Mouse (Mus musculus) kidney, embryonic 14.5 days (tissue): ENCODE measurements around the gene Zfp292. TPM values are rescaled to one million over a fixed set of nuclear protein-coding genes. Genes with fewer than 3 reads are reported as not detected.
"Not testable (repeated sequence)": the region's sequence is repeated elsewhere in the genome, so short reads cannot be mapped to it uniquely, and the experiment has no call there.

Experiments
- ATAC-seq: fragments of 200-750 bp; cut with Nextera tagmentation; 2 replicates; pipeline ENCODE4 v1.8.0; 2017; ENCODE audit warnings: moderate number of reproducible peaks, mild to moderate bottlenecking, moderate TSS enrichment, moderate library complexity; ENCODE audit not compliant: low FRiP score, low TSS enrichment
- H3K27ac ChIP-seq: fragments of 300-500 bp; sonication (generic); 2 replicates; pipeline ENCODE4 v1.5.1; 2014; ENCODE audit warnings: low read depth, mild to moderate bottlenecking, low read length, moderate library complexity, mixed read lengths
- H3K27me3 ChIP-seq: fragments of 300-500 bp; sonication (generic); 2 replicates; pipeline ENCODE4 v1.6.1; 2014; ENCODE audit warnings: mild to moderate bottlenecking, low read length; ENCODE audit not compliant: control insufficient read depth, insufficient read depth
- H3K36me3 ChIP-seq: fragments of 300-500 bp; sonication (generic); 2 replicates; pipeline ENCODE4 v1.6.1; 2014; ENCODE audit warnings: low read length, mixed read lengths; ENCODE audit not compliant: control insufficient read depth, insufficient read depth
- H3K4me1 ChIP-seq: fragments of 300-500 bp; sonication (generic); 2 replicates; pipeline ENCODE4 v1.6.1; 2014; ENCODE audit warnings: low read length, mixed read lengths; ENCODE audit not compliant: control insufficient read depth, insufficient read depth
- H3K4me2 ChIP-seq: fragments of 300-500 bp; sonication (generic); replicated peaks from 2 replicates; pipeline ENCODE4 v1.6.1; 2014; ENCODE audit warnings: low read depth, mild to moderate bottlenecking, low read length
- H3K4me3 ChIP-seq: fragments of 300-500 bp; sonication (generic); 2 replicates; pipeline ENCODE4 v1.5.1; 2014; ENCODE audit warnings: mild to moderate bottlenecking, low read length
- H3K9ac ChIP-seq: fragments of 300-500 bp; sonication (generic); 2 replicates; pipeline ENCODE4 v1.6.1; 2014; ENCODE audit warnings: low read depth, mild to moderate bottlenecking, low read length, moderate library complexity
- H3K9me3 ChIP-seq: fragments of 300-500 bp; sonication (generic); 2 replicates; pipeline ENCODE4 v1.6.1; 2016; ENCODE audit warnings: low read length; ENCODE audit not compliant: control insufficient read depth
- WGBS: fragments of 180-500 bp; shearing (Covaris S2); extraction: QIAGEN DNeasy Blood & Tissue Kit; methylation state at CpG from one replicate; pipeline ENCODE4 v1.1.7; 2014; 5-methylcytosine and 5-hydroxymethylcytosine counted together
- polyA plus RNA-seq: library from polyadenylated mRNA; unstranded; fragments of >200 nt; fragmentation: Nextera tagmentation; extraction: Ambion mirVana; gene quantifications from 2 replicates; pipeline ENCODE4 v1.2.1, GENCODE M21; 2014

The Zfp292 gene
- polyA plus RNA-seq, result 19.5 and 26.8 TPM in 2 replicates

DNA sequence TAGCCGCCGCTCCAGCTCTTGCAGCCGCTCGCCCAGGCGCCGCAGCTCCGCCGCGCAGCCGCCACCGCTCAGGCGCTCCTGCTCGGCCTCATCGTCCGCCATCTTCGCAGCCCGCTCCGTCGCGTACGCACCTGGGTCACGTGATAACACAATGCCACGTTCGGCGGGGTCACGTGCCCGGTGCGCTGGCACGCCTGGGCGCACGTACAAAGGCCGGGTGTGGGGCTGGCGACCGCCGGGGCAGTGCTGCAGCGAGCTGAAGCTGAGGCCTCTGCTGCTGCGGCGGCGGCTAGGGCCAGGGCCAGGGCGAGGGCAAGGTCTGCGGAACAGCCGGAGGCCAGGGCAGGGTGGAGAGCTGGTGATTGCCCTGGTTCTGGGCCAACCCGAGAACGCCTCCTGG is at the start of gene Zfp292:
Gene Zfp292 (minus strand): TSS at position 143 of the 400 bp plus-strand sequence.
- Histone ChIP-seq H3K9ac (peak within 1 kb of the TSS; percentile 100), H3K27ac (peak within 1 kb of the TSS; percentile 99), H3K9me3 (no peaks in the 10 kb centered on the region), H3K4me1 (peaks cover 10% of the 10 kb centered on the region; the same call in 1 of the 2 replicates), H3K4me2 (peak within 1 kb of the TSS; percentile 71), H3K27me3 (no peaks in the 10 kb centered on the region), H3K36me3 (no peaks in the 10 kb centered on the region), H3K4me3 (peak within 1 kb of the TSS; percentile 89)
- 1% methylated on average over 39 of the region's 44 CpGs for WGBS
- peak; percentile 92 for ATAC-seq

DNA sequence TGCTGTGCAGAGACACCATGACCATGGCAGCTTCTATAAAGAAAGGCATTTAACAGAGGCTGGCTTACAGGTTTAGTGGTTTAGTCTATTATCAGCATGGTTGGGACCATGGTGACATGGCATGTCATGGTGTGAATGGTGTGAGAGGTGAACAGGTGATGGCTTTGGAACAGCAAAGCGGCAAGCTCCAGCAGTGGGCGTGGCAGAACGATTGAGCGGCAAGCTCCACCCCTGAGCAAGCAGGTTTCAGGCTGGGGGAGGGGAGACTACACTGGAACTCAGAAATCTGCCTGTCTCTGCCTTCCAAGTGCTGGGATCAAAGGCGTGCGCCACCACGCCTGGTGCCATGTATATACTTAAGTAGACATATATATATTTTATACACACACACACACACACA is 45.6 kb upstream of the Zfp292 start:
- H3K4me2 ChIP-seq, ATAC-seq: not testable (repeated sequence)

DNA sequence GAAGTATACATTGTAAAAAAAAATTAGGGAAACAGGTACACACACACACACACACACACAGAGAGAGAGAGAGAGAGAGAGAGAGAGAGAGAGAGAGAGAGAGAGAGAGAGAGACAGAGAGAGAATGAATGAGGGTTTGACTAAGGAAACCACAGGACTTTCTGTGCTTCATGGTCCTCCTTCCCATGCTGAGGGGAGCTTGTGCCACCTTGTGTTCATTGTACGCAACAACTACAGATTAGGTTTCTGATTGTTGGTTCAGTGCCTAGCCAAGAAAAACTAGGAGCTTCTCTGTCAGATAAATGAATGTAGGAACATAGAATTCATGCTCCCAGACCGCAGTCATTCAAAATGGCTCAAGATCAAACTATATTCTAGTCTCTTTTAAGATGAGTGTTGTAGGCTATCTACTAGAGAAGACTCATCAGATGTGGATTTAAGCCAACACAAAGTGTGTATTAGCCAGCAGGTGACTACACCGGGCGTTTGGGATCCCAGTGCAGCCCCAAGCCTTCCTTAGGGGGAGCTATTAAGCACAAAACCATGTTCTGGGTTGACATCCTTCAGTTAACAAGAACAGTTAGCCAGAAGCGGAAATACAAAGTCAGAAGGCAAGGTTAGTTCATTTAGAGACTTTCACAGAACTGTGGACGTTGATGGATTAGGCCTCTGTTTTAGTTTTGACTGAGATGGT is 39.6 kb upstream of the Zfp292 start:
- Histone ChIP-seq H3K4me2 (no peak overlapping the region), H3K36me3 (no peaks in the 10 kb centered on the region), H3K27me3 (no peaks in the 10 kb centered on the region), H3K27ac (no peak overlapping the region), H3K9ac (no peak overlapping the region), H3K4me3 (no peak overlapping the region), H3K4me1 (no peaks in the 10 kb centered on the region), H3K9me3 (no peaks in the 10 kb centered on the region)
- peak; percentile 75; the same call in 1 of the 2 replicates for ATAC-seq
- WGBS, result 65% methylated on average over 6 of the region's 6 CpGs

More for the DNA sequence above, 45.6 kb upstream of the Zfp292 start:
- not testable (repeated sequence) for H3K4me3 ChIP-seq, H3K4me1 ChIP-seq, H3K27ac ChIP-seq, H3K27me3 ChIP-seq, H3K9me3 ChIP-seq, H3K36me3 ChIP-seq, H3K9ac ChIP-seq
- WGBS, result 77% methylated on average over 7 of the region's 7 CpGs

GRCm38 (mm10) chr4:34917400-34917799 is 34.6 kb upstream of the Zfp292 start:
- H3K4me1 ChIP-seq, result no peaks in the 10 kb centered on the region
- H3K4me3 ChIP-seq, result no peak overlapping the region
- no peaks in the 10 kb centered on the region for H3K27me3 ChIP-seq
- no peak overlapping the region for H3K27ac ChIP-seq
- no peak for ATAC-seq
- H3K4me2 ChIP-seq, result no peak overlapping the region
- 51% methylated on average over 7 of the region's 7 CpGs for WGBS
- H3K9ac ChIP-seq, result no peak overlapping the region
- H3K9me3 ChIP-seq, result no peaks in the 10 kb centered on the region
- no peaks in the 10 kb centered on the region for H3K36me3 ChIP-seq

DNA sequence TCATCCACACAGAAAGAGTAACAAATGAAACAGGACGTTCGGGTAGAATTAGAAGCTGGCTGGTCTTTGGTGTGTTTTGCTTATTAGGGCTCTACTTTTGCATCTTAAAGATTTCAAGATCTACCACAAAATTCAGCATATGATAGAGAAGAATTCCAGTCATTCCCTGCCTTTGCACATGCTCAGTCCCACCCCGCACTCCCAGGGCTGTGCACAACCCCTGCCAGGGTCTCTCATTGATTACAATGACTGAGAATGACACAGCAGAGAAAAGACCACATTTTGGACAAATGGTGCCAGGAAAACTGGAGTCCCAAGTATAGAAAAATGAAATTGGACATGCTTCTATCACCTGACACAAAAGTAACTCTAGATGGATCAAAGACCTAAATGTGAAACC is 29.4 kb upstream of the Zfp292 start:
- Histone ChIP-seq H3K9me3 (no peaks in the 10 kb centered on the region), H3K36me3 (no peaks in the 10 kb centered on the region), H3K27me3 (no peaks in the 10 kb centered on the region), H3K4me2 (no peak overlapping the region), H3K4me1 (no peaks in the 10 kb centered on the region), H3K9ac (no peak overlapping the region), H3K4me3 (no peak overlapping the region), H3K27ac (no peak overlapping the region)
- no peak for ATAC-seq
- 84% methylated on average over 3 of the region's 3 CpGs for WGBS

DNA sequence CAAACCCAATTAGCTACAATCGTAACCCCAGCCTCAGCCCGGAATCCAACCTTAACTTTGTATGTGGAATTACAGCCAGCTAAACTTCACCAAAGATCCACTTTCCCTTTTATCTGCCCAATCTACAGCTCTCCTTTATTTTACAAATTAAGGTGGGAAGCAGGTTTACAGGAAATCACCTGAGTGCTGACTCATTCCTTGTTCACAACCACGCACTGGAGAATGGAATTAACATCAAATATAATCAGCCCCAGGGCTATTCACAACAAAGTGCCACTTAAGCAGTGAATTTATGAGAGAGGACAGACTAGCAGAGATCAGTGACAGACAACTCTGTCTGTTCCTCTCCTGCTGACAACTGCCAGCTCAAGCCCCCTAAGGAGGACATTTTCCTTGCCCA is 28.6 kb upstream of the Zfp292 start:
- H3K9me3 ChIP-seq, result no peaks in the 10 kb centered on the region
- no peak for ATAC-seq
- no peak overlapping the region for H3K9ac ChIP-seq
- H3K4me2 ChIP-seq, result no peak overlapping the region
- H3K4me1 ChIP-seq, result no peaks in the 10 kb centered on the region
- H3K36me3 ChIP-seq, result no peaks in the 10 kb centered on the region
- H3K27ac ChIP-seq, result no peak overlapping the region
- H3K27me3 ChIP-seq, result no peaks in the 10 kb centered on the region
- WGBS, result 47% methylated on average over 3 of the region's 3 CpGs
- H3K4me3 ChIP-seq, result no peak overlapping the region

DNA sequence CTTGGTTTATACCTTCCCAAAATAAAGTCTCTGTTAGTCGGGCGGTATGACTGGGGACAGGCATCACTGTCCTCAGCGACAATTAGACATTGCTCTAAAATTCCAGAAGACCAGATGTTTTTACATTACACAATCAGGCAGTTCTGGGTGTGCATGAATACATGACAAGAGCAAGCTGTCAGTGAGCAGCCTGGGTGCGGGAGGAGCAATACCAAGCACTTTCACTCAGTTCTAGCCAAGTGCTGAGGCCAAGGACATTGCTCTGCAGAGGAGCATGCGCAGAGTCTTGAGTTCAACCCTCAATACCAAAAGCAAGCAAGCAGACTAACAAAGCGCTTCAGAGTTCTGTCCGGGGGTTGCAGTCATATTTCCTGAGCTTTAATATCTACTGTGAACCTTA is 25.4 kb upstream of the Zfp292 start:
- Histone ChIP-seq H3K9ac (no peak overlapping the region), H3K4me2 (no peak overlapping the region), H3K27me3 (no peaks in the 10 kb centered on the region), H3K36me3 (no peaks in the 10 kb centered on the region), H3K4me1 (no peaks in the 10 kb centered on the region), H3K4me3 (no peak overlapping the region), H3K27ac (no peak overlapping the region), H3K9me3 (no peaks in the 10 kb centered on the region)
- ATAC-seq, result no peak
- 82% methylated on average over 7 of the region's 7 CpGs for WGBS

- ATAC-seq, result no peak
- no peak overlapping the region for H3K4me2 ChIP-seq
Observed at GRCm38 (mm10) chr4:34907026-34907425, 24.3 kb upstream of the Zfp292 start.

DNA sequence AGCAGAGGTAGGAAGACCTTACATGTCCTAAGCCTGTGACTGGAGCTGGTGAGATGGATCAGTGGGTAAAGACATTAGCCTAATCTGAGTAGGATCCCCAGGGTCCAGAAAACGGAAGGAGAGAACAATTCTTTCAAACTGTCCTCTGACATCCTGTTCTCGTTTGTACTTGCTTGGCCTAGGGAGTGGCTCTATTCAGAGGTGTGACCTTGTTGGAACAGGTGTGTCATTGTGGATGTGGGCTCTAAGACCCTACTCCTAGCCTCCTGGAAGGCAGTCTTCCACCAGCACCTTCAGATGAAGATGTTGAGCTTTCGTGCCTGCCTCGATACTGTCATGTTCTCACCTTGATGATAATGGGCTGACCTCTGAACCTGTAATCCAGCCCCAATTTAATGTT is 23.4 kb upstream of the Zfp292 start:
- H3K9me3 ChIP-seq, result no peaks in the 10 kb centered on the region
- no peak for ATAC-seq
- H3K27me3 ChIP-seq, result no peaks in the 10 kb centered on the region
- 76% methylated on average over 4 of the region's 4 CpGs for WGBS
- H3K4me2 ChIP-seq, result no peak overlapping the region
- no peaks in the 10 kb centered on the region for H3K4me1 ChIP-seq
- no peaks in the 10 kb centered on the region for H3K36me3 ChIP-seq
- H3K9ac ChIP-seq, result no peak overlapping the region
- no peak overlapping the region for H3K27ac ChIP-seq
- no peak overlapping the region for H3K4me3 ChIP-seq

More at GRCm38 (mm10) chr4:34907026-34907425, 24.3 kb upstream of the Zfp292 start:
- no peak overlapping the region for H3K4me3 ChIP-seq
- H3K27ac ChIP-seq, result no peak overlapping the region
- H3K36me3 ChIP-seq, result no peaks in the 10 kb centered on the region
- no peaks in the 10 kb centered on the region for H3K4me1 ChIP-seq
- WGBS, result 46% methylated on average over 14 of the region's 14 CpGs
- no peak overlapping the region for H3K9ac ChIP-seq
- H3K9me3 ChIP-seq, result no peaks in the 10 kb centered on the region
- no peaks in the 10 kb centered on the region for H3K27me3 ChIP-seq
